Mouse (Mus musculus): Measurements from ENCODE around the gene Pvrig. TPM values are rescaled to one million over a fixed set of nuclear protein-coding genes. Genes with fewer than 3 reads are reported as not detected.
"Not testable (repeated sequence)": the region's sequence is repeated elsewhere in the genome, so short reads cannot be mapped to it uniquely, and the experiment has no call there.

Pvrig gene
- 0.10 TPM in 1 of 2 replicates, not detected in the other for polyA plus RNA-seq (2012; rRNA removed)

DNA sequence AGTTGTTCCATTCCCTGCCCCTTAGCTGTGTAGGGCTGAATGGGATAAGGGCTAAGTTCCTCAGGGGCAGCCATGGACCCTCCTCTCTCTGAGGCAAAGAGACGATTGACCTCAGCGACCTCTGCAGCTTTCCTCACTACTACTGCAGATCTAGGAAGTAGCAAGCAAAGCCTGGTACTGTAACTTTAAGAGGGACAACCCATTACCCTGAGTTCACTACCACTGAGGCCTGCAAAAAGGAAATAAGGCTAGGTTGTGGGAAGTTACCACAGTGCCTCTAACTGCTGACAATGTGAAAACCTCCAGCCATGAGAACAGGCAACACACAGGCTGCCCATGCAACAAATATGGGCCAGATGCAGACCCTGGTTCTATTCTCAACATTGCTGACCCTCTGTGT is at the start of gene Pvrig:
TSS of gene Pvrig (plus strand) at position 301 of the 400 bp plus-strand sequence.
- no peak for DNase-seq
- Histone ChIP-seq H3K27ac (ENCODE audit: insufficient read depth, low read length) (no peak within 1 kb of the TSS), H3K27me3 (ENCODE audit: control insufficient read depth, insufficient read depth, low read length) (no peaks in the 10 kb centered on the region), H3K4me3 (replicated peaks; ENCODE audit: insufficient read depth, low read depth, low read length) (no peak within 1 kb of the TSS), H3K4me1 (ENCODE audit: control insufficient read depth, insufficient read depth, low read length) (no peaks in the 10 kb centered on the region)
- WGBS = 77% methylated on average over 2 of the region's 2 CpGs
- TF ChIP-seq POLR2A (IDR thresholded peaks at IDR 0.05; ENCODE audit: borderline replicate concordance, insufficient read depth, low read length) = no peak
- no peak for TF ChIP-seq CTCF (IDR thresholded peaks at IDR 0.05; ENCODE audit: borderline replicate concordance, insufficient read depth, low read depth, low read length)

DNA sequence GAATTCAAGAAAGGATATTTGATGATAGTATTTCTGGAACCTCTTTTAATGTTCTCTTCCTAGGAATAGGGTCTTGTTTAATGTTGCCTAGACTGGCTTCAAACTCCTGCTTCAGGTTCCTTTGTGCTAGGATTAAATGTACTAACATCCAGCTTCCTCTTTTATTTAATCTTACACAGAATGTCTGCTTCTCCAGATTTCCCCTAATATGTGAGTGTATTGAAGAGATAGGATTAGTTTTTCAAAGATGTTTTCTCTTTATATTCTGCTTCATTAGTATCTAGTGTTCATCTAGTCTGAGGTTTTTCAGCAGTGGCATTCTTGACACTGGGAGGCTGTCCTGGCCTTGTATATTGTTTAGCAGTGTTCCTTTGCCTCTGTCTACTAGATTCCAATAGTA is 47.6 kb upstream of the Pvrig start:
- Histone ChIP-seq H3K4me1 (ENCODE audit: control insufficient read depth, insufficient read depth, low read length) (no peaks in the 10 kb centered on the region), H3K27ac (ENCODE audit: insufficient read depth, low read length) (no peak overlapping the region), H3K4me3 (replicated peaks; ENCODE audit: insufficient read depth, low read depth, low read length) (no peak overlapping the region), H3K27me3 (ENCODE audit: control insufficient read depth, insufficient read depth, low read length) (no peaks in the 10 kb centered on the region)
- no peak for DNase-seq
- TF ChIP-seq CTCF (IDR thresholded peaks at IDR 0.05; ENCODE audit: borderline replicate concordance, insufficient read depth, low read depth, low read length) = no peak
- TF ChIP-seq POLR2A (IDR thresholded peaks at IDR 0.05; ENCODE audit: borderline replicate concordance, insufficient read depth, low read length) = no peak

DNA sequence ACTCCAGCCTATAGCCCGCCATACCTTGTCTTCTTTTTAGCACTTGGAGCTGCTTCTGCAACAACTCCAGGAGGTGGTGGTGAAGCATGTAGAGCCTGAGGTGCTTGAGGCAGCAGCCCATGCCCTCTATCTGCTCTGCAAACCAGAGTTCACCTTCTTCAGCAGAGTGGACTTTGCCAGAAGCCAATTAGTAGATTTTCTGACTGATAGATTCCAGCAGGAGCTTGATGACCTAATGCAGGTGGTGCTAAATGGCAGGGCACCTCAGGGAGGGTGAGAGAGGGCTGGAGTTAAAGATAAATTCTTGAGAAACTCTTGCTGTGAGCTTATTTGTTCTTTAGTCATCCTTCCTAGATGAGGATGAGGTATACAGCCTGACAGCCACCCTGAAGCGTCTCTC is 42.1 kb upstream of the Pvrig start:
- Histone ChIP-seq H3K4me3 (replicated peaks; ENCODE audit: insufficient read depth, low read depth, low read length) (no peak overlapping the region), H3K27ac (ENCODE audit: insufficient read depth, low read length) (no peak overlapping the region), H3K27me3 (ENCODE audit: control insufficient read depth, insufficient read depth, low read length) (no peaks in the 10 kb centered on the region), H3K4me1 (ENCODE audit: control insufficient read depth, insufficient read depth, low read length) (no peaks in the 10 kb centered on the region)
- 89% methylated on average over 2 of the region's 2 CpGs for WGBS
- DNase-seq = no peak
- no peak for TF ChIP-seq CTCF (IDR thresholded peaks at IDR 0.05; ENCODE audit: borderline replicate concordance, insufficient read depth, low read depth, low read length)

DNA sequence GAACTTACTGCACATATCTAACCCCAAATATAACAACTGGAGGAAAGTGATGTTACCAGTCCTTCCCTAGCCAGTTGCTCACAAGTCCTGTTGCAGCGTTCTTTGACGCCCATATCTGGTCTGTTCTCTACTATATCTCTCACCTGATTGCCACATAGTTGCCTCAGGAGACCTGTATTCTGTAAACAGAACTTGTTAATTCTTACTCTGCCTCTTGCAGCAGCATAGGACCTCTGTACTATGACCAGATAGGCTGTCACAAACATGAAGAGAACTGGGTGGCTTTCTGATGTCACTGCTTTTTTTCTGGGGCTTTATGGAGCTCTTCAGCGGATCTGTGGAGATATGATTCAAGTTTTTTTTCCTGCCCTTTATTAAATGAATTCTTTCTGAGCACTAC is 29.0 kb upstream of the Pvrig start:
- Histone ChIP-seq H3K4me1 (ENCODE audit: control insufficient read depth, insufficient read depth, low read length) (no peaks in the 10 kb centered on the region), H3K27me3 (ENCODE audit: control insufficient read depth, insufficient read depth, low read length) (no peaks in the 10 kb centered on the region), H3K27ac (ENCODE audit: insufficient read depth, low read length) (no peak overlapping the region), H3K4me3 (replicated peaks; ENCODE audit: insufficient read depth, low read depth, low read length) (no peak overlapping the region)
- no peak for DNase-seq
- TF ChIP-seq CTCF (IDR thresholded peaks at IDR 0.05; ENCODE audit: borderline replicate concordance, insufficient read depth, low read depth, low read length) = no peak
- TF ChIP-seq POLR2A (IDR thresholded peaks at IDR 0.05; ENCODE audit: borderline replicate concordance, insufficient read depth, low read length) = no peak
- WGBS = 93% methylated on average over 3 of the region's 3 CpGs

DNA sequence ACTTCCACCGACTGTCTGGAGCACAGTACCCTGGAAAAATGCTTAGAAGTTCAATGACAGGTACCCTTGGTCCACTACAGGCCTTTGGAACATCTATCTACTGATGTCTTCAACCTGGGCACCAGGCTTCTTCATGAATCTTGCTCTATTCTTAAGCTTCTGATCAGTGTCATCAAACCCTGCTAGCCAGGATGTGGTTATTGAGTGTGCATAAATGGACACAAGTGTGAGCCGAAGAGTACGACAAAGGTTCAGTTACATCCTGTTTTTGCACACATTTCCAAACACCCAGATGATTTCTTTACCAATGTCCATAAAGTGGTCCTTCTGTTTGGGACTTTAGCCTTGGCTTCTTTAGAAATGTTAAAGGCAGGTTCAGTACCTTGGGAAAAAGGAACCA is 1.5 kb downstream of the Pvrig start:
- TF ChIP-seq POLR2A (IDR thresholded peaks at IDR 0.05; ENCODE audit: borderline replicate concordance, insufficient read depth, low read length) (no peak), CTCF (IDR thresholded peaks at IDR 0.05; ENCODE audit: borderline replicate concordance, insufficient read depth, low read depth, low read length) (no peak)
- Histone ChIP-seq H3K4me3 (replicated peaks; ENCODE audit: insufficient read depth, low read depth, low read length) (no peak overlapping the region), H3K27ac (ENCODE audit: insufficient read depth, low read length) (no peak overlapping the region), H3K27me3 (ENCODE audit: control insufficient read depth, insufficient read depth, low read length) (no peaks in the 10 kb centered on the region), H3K4me1 (ENCODE audit: control insufficient read depth, insufficient read depth, low read length) (no peaks in the 10 kb centered on the region)
- 87% methylated on average over 3 of the region's 3 CpGs for WGBS
- no peak for DNase-seq

DNA sequence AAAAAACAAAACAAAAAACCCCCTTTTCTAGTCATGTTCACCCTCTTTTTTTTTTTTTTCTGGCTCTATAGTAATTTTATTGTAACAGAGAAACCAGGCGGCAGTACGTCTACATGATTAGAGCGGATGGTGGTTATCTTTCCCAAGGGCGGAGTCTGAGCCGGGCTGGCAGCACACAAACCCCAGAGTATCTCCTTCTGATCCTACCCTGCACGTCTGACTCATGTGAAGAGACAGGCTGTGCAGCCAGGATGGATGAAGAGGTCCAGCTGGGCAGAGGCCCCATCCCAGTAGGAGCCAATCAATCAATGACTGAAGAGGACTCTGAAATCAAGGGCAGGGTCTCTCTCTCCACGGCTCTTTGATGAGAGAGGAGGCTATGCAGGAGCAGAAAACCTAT is 21.4 kb downstream of the Pvrig start:
- DNase-seq; H3K4me3 ChIP-seq (replicated peaks; ENCODE audit: insufficient read depth, low read depth, low read length); H3K4me1 ChIP-seq (ENCODE audit: control insufficient read depth, insufficient read depth, low read length); H3K27me3 ChIP-seq (ENCODE audit: control insufficient read depth, insufficient read depth, low read length); H3K27ac ChIP-seq (ENCODE audit: insufficient read depth, low read length): not testable (repeated sequence)
- WGBS = 59% methylated on average over 7 of the region's 7 CpGs

DNA sequence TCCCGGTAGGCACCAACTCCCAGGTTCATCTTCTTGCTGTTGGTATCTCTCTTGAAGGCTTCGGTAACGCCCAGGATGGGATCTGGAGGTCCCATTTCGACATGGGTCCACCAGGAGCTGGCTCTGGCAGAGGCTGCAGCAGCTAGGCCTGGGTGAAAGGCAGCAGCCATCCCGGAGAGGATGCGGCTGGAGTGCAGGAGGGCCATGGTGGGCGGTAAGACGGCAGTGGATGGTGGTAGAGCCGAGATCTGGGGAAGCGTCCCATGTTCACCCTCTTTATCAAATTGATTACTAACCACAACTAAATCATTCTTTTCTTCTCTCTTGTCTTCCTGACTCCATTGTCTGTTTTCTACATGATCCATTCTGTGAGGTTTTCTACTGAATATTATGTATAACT is 23.6 kb downstream of the Pvrig start:
- H3K4me3 ChIP-seq (replicated peaks; ENCODE audit: insufficient read depth, low read depth, low read length); H3K27me3 ChIP-seq (ENCODE audit: control insufficient read depth, insufficient read depth, low read length); DNase-seq; H3K27ac ChIP-seq (ENCODE audit: insufficient read depth, low read length); H3K4me1 ChIP-seq (ENCODE audit: control insufficient read depth, insufficient read depth, low read length): not testable (repeated sequence)
- 85% methylated on average over 10 of the region's 10 CpGs for WGBS

Other genes starting within 250 kb of the Pvrig start
- 19.0 and 19.2 TPM in 2 replicates for gene Zscan21, start 225.1 kb upstream of the Pvrig start, polyA plus RNA-seq (2012; rRNA removed)
- gene Zfp113, start 186.2 kb upstream of the Pvrig start, polyA plus RNA-seq (2012; rRNA removed) = 3.8 and 4.2 TPM in 2 replicates
- 147 and 158 TPM in 2 replicates for gene Cops6, start 180.9 kb upstream of the Pvrig start, polyA plus RNA-seq (2012; rRNA removed)
- 25.8 and 28.3 TPM in 2 replicates for gene Ap4m1, start 170.0 kb upstream of the Pvrig start, polyA plus RNA-seq (2012; rRNA removed)
- 23.0 and 24.5 TPM in 2 replicates for gene Mcm7, start 169.5 kb upstream of the Pvrig start, polyA plus RNA-seq (2012; rRNA removed)
- 52.7 and 54.8 TPM in 2 replicates for gene Taf6, start 154.5 kb upstream of the Pvrig start, polyA plus RNA-seq (2012; rRNA removed)
- gene Cnpy4, start 154.5 kb upstream of the Pvrig start, polyA plus RNA-seq (2012; rRNA removed) = 17.3 and 18.3 TPM in 2 replicates
- 7.4 and 7.5 TPM in 2 replicates for gene Mblac1, start 147.6 kb upstream of the Pvrig start, polyA plus RNA-seq (2012; rRNA removed)
- gene Nxpe5, start 116.1 kb upstream of the Pvrig start, polyA plus RNA-seq (2012; rRNA removed) = not detected in 2 replicates
- 168 and 176 TPM in 2 replicates for gene Lamtor4, start 86.5 kb upstream of the Pvrig start, polyA plus RNA-seq (2012; rRNA removed)
- 90.1 and 92.0 TPM in 2 replicates for gene BC037034, start 77.9 kb upstream of the Pvrig start, polyA plus RNA-seq (2012; rRNA removed)
- 1.5 and 2.0 TPM in 2 replicates for gene Gal3st4, start 69.1 kb upstream of the Pvrig start, polyA plus RNA-seq (2012; rRNA removed)
- 0.03 and 0.05 TPM in 2 replicates for gene Gm43720, start 62.0 kb upstream of the Pvrig start, polyA plus RNA-seq (2012; rRNA removed)
- gene Gpc2, start 62.0 kb upstream of the Pvrig start, polyA plus RNA-seq (2012; rRNA removed) = 4.6 and 4.7 TPM in 2 replicates
- 1.9 and 2.5 TPM in 2 replicates for gene Stag3, start 61.7 kb upstream of the Pvrig start, polyA plus RNA-seq (2012; rRNA removed)
- 18.4 and 19.2 TPM in 2 replicates for gene Zfp157, start 99.5 kb downstream of the Pvrig start, polyA plus RNA-seq (2012; rRNA removed)
- 0.07 TPM in 1 of 2 replicates, not detected in the other for gene 1700123K08Rik, start 222.8 kb downstream of the Pvrig start, polyA plus RNA-seq (2012; rRNA removed)